Comparison of ENCODE assay signal across 22 mouse cellular contexts in genomic region chr8:46295951-46296350, GRCm38 (mm10). TPM values are rescaled to one million over a fixed set of nuclear protein-coding genes. Genes with fewer than 3 reads are reported as not detected.
A peak's percentile ranks its signal among the peaks of the same experiment; 100 is the strongest.
DNase-seq lines count a peak whose midpoint lies in the region; ATAC-seq lines count a peak whose summit lies in the region.
"Had no signal": no experiment of that assay in that cellular context is flagged by ENCODE, and none has a peak within 500 bp of the region (broad histone marks: within the 10 kb centered on the region; RNA-seq: fewer than 3 reads in every experiment).

No protein-coding gene starts in this region.

- H3K4me1 ChIP-seq in midbrain, embryonic 11.5 days (ENCODE audit: control insufficient read depth, insufficient read depth, low read length) = peaks cover 10% of the 10 kb centered on the region
- peaks cover 25% of the 10 kb centered on the region; the same call in 1 of the 2 replicates for H3K4me1 ChIP-seq in midbrain, embryonic 16.5 days (ENCODE audit: control insufficient read depth, insufficient read depth, low read length)
- peaks cover 9% of the 10 kb centered on the region for H3K4me1 ChIP-seq in limb, embryonic 11.5 days (ENCODE audit: control insufficient read depth, insufficient read depth, low read length)
- H3K4me1 ChIP-seq: liver, embryonic 13.5 days had no signal

- peaks cover 85% of the 10 kb centered on the region for H3K27me3 ChIP-seq in midbrain, embryonic 11.5 days (ENCODE audit: control insufficient read depth, insufficient read depth, low read length)
- peaks cover 66% of the 10 kb centered on the region for H3K27me3 ChIP-seq in midbrain, embryonic 16.5 days (ENCODE audit: control insufficient read depth, insufficient read depth, low read depth, low read length)
- peaks cover 64% of the 10 kb centered on the region for H3K27me3 ChIP-seq in limb, embryonic 11.5 days (ENCODE audit: control insufficient read depth, insufficient read depth, low read length)

- H3K4me2 ChIP-seq in midbrain, embryonic 11.5 days = peak overlapping the region; percentile 33; the same call in 1 of the 2 replicates
- no peak overlapping the region for H3K4me2 ChIP-seq in midbrain, embryonic 16.5 days (ENCODE audit: low read length)
- no peak overlapping the region for H3K4me2 ChIP-seq in limb, embryonic 11.5 days (ENCODE audit: low read depth, severe bottlenecking)
- H3K4me2 ChIP-seq: embryonic facial prominence, embryonic 15.5 days; liver, embryonic 13.5 days; lung, embryonic 15.5 days had no signal

- WGBS in midbrain, embryonic 11.5 days = 1% methylated on average over 8 of the region's 8 CpGs
- WGBS in midbrain, embryonic 16.5 days = under 1% methylated on average over 8 of the region's 8 CpGs
- 0% methylated on average over 8 of the region's 8 CpGs for WGBS in limb, embryonic 11.5 days

- no peak for ATAC-seq in midbrain, embryonic 11.5 days (ENCODE audit: low FRiP score)
- ATAC-seq in midbrain, embryonic 16.5 days = no peak
- ATAC-seq in limb, embryonic 11.5 days (ENCODE audit: insufficient number of reproducible peaks, low FRiP score, low TSS enrichment, low read depth) = no peak

- no peak overlapping the region; the same call in 1 of the 2 replicates for H3K27ac ChIP-seq in midbrain, embryonic 11.5 days (ENCODE audit: low read depth, low read length)
- H3K27ac ChIP-seq in midbrain, embryonic 16.5 days (ENCODE audit: low read length) = no peak overlapping the region
- H3K27ac ChIP-seq in limb, embryonic 11.5 days (replicated peaks; ENCODE audit: low read depth, low read length) = no peak overlapping the region
- H3K27ac ChIP-seq: embryonic facial prominence, embryonic 15.5 days; gastrocnemius, adult 2 months; liver, embryonic 13.5 days; lung, embryonic 15.5 days had no signal

- DNase-seq in heart, adult 11 months = peak; percentile 84
- no peak for DNase-seq in heart, adult 18-20 months
- peak; percentile 83 for DNase-seq in midbrain, embryonic 11.5 days (ENCODE audit: low spot score, missing footprints)
- DNase-seq in limb, embryonic 11.5 days (ENCODE audit: low spot score) = peak; percentile 45
- no peak for DNase-seq in yolk sac, embryonic 10.5 days (ENCODE audit: low spot score)
- DNase-seq in embryo, embryonic 10.5 days (ENCODE audit: low spot score) = no peak
- DNase-seq in lung, postnatal 36 days = no peak
- DNase-seq: adrenal gland, postnatal 25 days; cerebellum, adult 18-20 months; gastrocnemius, adult 2 months; kidney, adult 9 months; layer of hippocampus, postnatal 36 days; liver, embryonic 13.5 days had no signal

- no peak overlapping the region for H3K4me3 ChIP-seq in midbrain, embryonic 11.5 days (ENCODE audit: low read depth, low read length)
- H3K4me3 ChIP-seq in midbrain, embryonic 16.5 days (ENCODE audit: low read depth, low read length) = no peak overlapping the region
- H3K4me3 ChIP-seq in limb, embryonic 11.5 days (ENCODE audit: low read depth, low read length) = no peak overlapping the region
- H3K4me3 ChIP-seq: embryonic facial prominence, embryonic 15.5 days; gastrocnemius, adult 2 months; liver, embryonic 13.5 days; lung, embryonic 15.5 days; myocyte had no signal

- H3K36me3 ChIP-seq in midbrain, embryonic 11.5 days (ENCODE audit: control insufficient read depth, insufficient read depth, low read length) = no peaks in the 10 kb centered on the region
- no peaks in the 10 kb centered on the region for H3K36me3 ChIP-seq in midbrain, embryonic 16.5 days (ENCODE audit: control insufficient read depth, insufficient read depth, low read length)
- no peaks in the 10 kb centered on the region for H3K36me3 ChIP-seq in limb, embryonic 11.5 days (ENCODE audit: control insufficient read depth, insufficient read depth, low read length)
- H3K36me3 ChIP-seq: embryonic facial prominence, embryonic 15.5 days; liver, embryonic 13.5 days; lung, embryonic 15.5 days had no signal

- no peak overlapping the region for H3K9ac ChIP-seq in midbrain, embryonic 11.5 days (ENCODE audit: low read length)
- H3K9ac ChIP-seq in midbrain, embryonic 16.5 days (ENCODE audit: low read depth, low read length) = no peak overlapping the region
- no peak overlapping the region for H3K9ac ChIP-seq in limb, embryonic 11.5 days (ENCODE audit: low read length)
- H3K9ac ChIP-seq: embryonic facial prominence, embryonic 15.5 days; liver, embryonic 13.5 days; lung, embryonic 15.5 days had no signal

- no peaks in the 10 kb centered on the region for H3K9me3 ChIP-seq in midbrain, embryonic 11.5 days (ENCODE audit: control insufficient read depth, low read length)
- no peaks in the 10 kb centered on the region for H3K9me3 ChIP-seq in midbrain, embryonic 16.5 days (replicated peaks; ENCODE audit: control insufficient read depth, low read length, poor library complexity, severe bottlenecking)
- no peaks in the 10 kb centered on the region for H3K9me3 ChIP-seq in limb, embryonic 11.5 days (ENCODE audit: control insufficient read depth, low read length)
- H3K9me3 ChIP-seq: embryonic facial prominence, embryonic 15.5 days; liver, embryonic 13.5 days; lung, embryonic 15.5 days had no signal

RNA-seq across cellular contexts. Expression of gene Helt, which starts 1.5 kb away (rescaled TPM):
- total RNA-seq in heart, adult 18-20 months (2021) = 1 to 10 TPM; 1.5 to 3.4 TPM
- 48.9 and 49.0 TPM in 2 replicates for polyA plus RNA-seq in midbrain, embryonic 11.5 days (2014; fragmentation: Nextera tagmentation; extraction: Ambion mirVana)
- 2.8 and 3.2 TPM in 2 replicates for polyA plus RNA-seq in midbrain, embryonic 16.5 days (2015; fragmentation: Nextera tagmentation; extraction: Ambion mirVana)
- polyA plus RNA-seq in limb, embryonic 11.5 days (2014; fragmentation: Nextera tagmentation; extraction: Ambion mirVana) = not detected in 2 replicates
- total RNA-seq: adrenal gland, postnatal 25 days; common myeloid progenitor, adult 5-6 weeks; granulocyte monocyte progenitor cell, adult 5-6 weeks; heart, postnatal 10 days; layer of hippocampus, postnatal 36 days; left cerebral cortex, postnatal 25 days had no signal
- polyA plus RNA-seq: lung, embryonic 15.5 days; myocyte; small intestine, adult 2 months had no signal

Comparison
In these comparisons a context has a peak if more than half of its experiments do, and no peak if none do; other contexts are left out.
1. DNase-seq: peak in heart, adult 11 months (single experiment), midbrain, embryonic 11.5 days (single experiment) and limb, embryonic 11.5 days (single experiment); none in heart, adult 18-20 months (0 of 2), yolk sac, embryonic 10.5 days (single experiment), embryo, embryonic 10.5 days (single experiment) and lung, postnatal 36 days (single experiment).
2. RNA of gene Helt, which starts 1.5 kb away (polyA plus RNA-seq): 48.9 to 49.0 TPM in midbrain, embryonic 11.5 days; 2.8 to 3.2 TPM in midbrain, embryonic 16.5 days and not detected in limb, embryonic 11.5 days; every median in the first group is over 10 times any median in the second.